Mouse (Mus musculus) stomach, embryonic 15.5 days (tissue): ENCODE results near the gene Cracr2a. TPM values are rescaled to one million over a fixed set of nuclear protein-coding genes. Genes with fewer than 3 reads are reported as not detected.
A peak's percentile ranks its signal among the peaks of the same experiment; 100 is the strongest.

Experiments used
- ATAC-seq: fragments of 200-750 bp; cut with Nextera tagmentation; 2 replicates; pipeline ENCODE4 v1.8.0; 2017; ENCODE audit warnings: low read depth, moderate number of reproducible peaks, moderate TSS enrichment; ENCODE audit not compliant: insufficient read depth, low FRiP score
- H3K27ac ChIP-seq: fragments of 300-500 bp; sonication (generic); 2 replicates; pipeline ENCODE4 v1.5.1; 2015; ENCODE audit warnings: mild to moderate bottlenecking, inconsistent platforms
- H3K27me3 ChIP-seq: fragments of 300-500 bp; sonication (generic); replicated peaks from 2 replicates; pipeline ENCODE4 v1.6.1; 2015; ENCODE audit warnings: inconsistent platforms
- H3K36me3 ChIP-seq: fragments of 300-500 bp; sonication (generic); 2 replicates; pipeline ENCODE4 v1.6.1; 2015; ENCODE audit warnings: inconsistent platforms
- H3K4me1 ChIP-seq: fragments of 300-500 bp; sonication (generic); 2 replicates; pipeline ENCODE4 v1.6.1; 2015; ENCODE audit warnings: inconsistent platforms
- H3K4me2 ChIP-seq: fragments of 300-500 bp; sonication (generic); 2 replicates; pipeline ENCODE4 v1.6.1; 2015; ENCODE audit warnings: mild to moderate bottlenecking, inconsistent platforms
- H3K4me3 ChIP-seq: fragments of 300-500 bp; sonication (generic); replicated peaks from 2 replicates; pipeline ENCODE4 v1.5.1; 2015; ENCODE audit warnings: inconsistent platforms
- H3K9ac ChIP-seq: fragments of 300-500 bp; sonication (generic); 2 replicates; pipeline ENCODE4 v1.6.1; 2015; ENCODE audit warnings: inconsistent platforms
- H3K9me3 ChIP-seq: fragments of 300-500 bp; sonication (generic); 2 replicates; pipeline ENCODE4 v1.6.1; 2016; ENCODE audit warnings: inconsistent platforms
- WGBS: fragments of 180-500 bp; shearing (Covaris S2); methylation state at CpG from one replicate; pipeline ENCODE4 v1.1.7; 2015; 5-methylcytosine and 5-hydroxymethylcytosine counted together
- polyA plus RNA-seq: library from polyadenylated mRNA; unstranded; fragments of >200 nt; fragmentation: Nextera tagmentation; extraction: Ambion mirVana; gene quantifications from 2 replicates; pipeline ENCODE4 v1.2.1, GENCODE M21; 2015

The Cracr2a gene
- polyA plus RNA-seq, 1 experiment from 2014 or later: 2.4 TPM

- WGBS: 52% methylated on average over 2 of the region's 2 CpGs
- no peaks in the 10 kb centered on the region for H3K36me3 ChIP-seq
- H3K4me3 ChIP-seq: no peak overlapping the region
- no peak overlapping the region for H3K9ac ChIP-seq
- H3K9me3 ChIP-seq: no peaks in the 10 kb centered on the region
- no peak overlapping the region for H3K27ac ChIP-seq
- H3K4me2 ChIP-seq: no peak overlapping the region
- H3K27me3 ChIP-seq: peaks cover 5% of the 10 kb centered on the region; the same call in 1 of the 2 replicates
- no peaks in the 10 kb centered on the region for H3K4me1 ChIP-seq
- ATAC-seq: no peak
Observed at GRCm38 (mm10) chr6:127538118-127538517, 23.0 kb upstream of the Cracr2a start.

- WGBS: 89% methylated on average over 4 of the region's 4 CpGs
Observed at GRCm38 (mm10) chr6:127539226-127539625, 21.9 kb upstream of the Cracr2a start.

GRCm38 (mm10) chr6:127539659-127540058 is 21.5 kb upstream of the Cracr2a start:
- H3K27me3 ChIP-seq: peaks cover 5% of the 10 kb centered on the region; the same call in 1 of the 2 replicates
- no peak for ATAC-seq
- H3K4me1 ChIP-seq: no peaks in the 10 kb centered on the region
- no peaks in the 10 kb centered on the region for H3K9me3 ChIP-seq
- no peak overlapping the region for H3K4me3 ChIP-seq
- H3K36me3 ChIP-seq: no peaks in the 10 kb centered on the region
- H3K9ac ChIP-seq: no peak overlapping the region
- 60% methylated on average over 5 of the region's 5 CpGs for WGBS
- H3K4me2 ChIP-seq: no peak overlapping the region
- no peak overlapping the region for H3K27ac ChIP-seq

More at GRCm38 (mm10) chr6:127539226-127539625, 21.9 kb upstream of the Cracr2a start:
- no peak overlapping the region for H3K27ac ChIP-seq
- no peak overlapping the region for H3K9ac ChIP-seq
- no peaks in the 10 kb centered on the region for H3K36me3 ChIP-seq
- H3K9me3 ChIP-seq: no peaks in the 10 kb centered on the region
- peaks cover 5% of the 10 kb centered on the region; the same call in 1 of the 2 replicates for H3K27me3 ChIP-seq
- no peak overlapping the region for H3K4me2 ChIP-seq
- H3K4me1 ChIP-seq: no peaks in the 10 kb centered on the region
- ATAC-seq: no peak
- no peak overlapping the region for H3K4me3 ChIP-seq

GRCm38 (mm10) chr6:127540517-127540916 is 20.6 kb upstream of the Cracr2a start:
- no peaks in the 10 kb centered on the region for H3K36me3 ChIP-seq
- no peak overlapping the region for H3K4me2 ChIP-seq
- H3K27me3 ChIP-seq: peaks cover 5% of the 10 kb centered on the region; the same call in 1 of the 2 replicates
- ATAC-seq: no peak
- no peak overlapping the region for H3K9ac ChIP-seq
- no peak overlapping the region for H3K4me3 ChIP-seq
- no peaks in the 10 kb centered on the region for H3K9me3 ChIP-seq
- no peaks in the 10 kb centered on the region for H3K4me1 ChIP-seq
- H3K27ac ChIP-seq: no peak overlapping the region
- 44% methylated on average over 4 of the region's 4 CpGs for WGBS

- Histone ChIP-seq H3K4me1 (no peaks in the 10 kb centered on the region), H3K27me3 (peaks cover 5% of the 10 kb centered on the region; the same call in 1 of the 2 replicates), H3K4me3 (no peak overlapping the region), H3K36me3 (no peaks in the 10 kb centered on the region), H3K4me2 (no peak overlapping the region), H3K9me3 (no peaks in the 10 kb centered on the region), H3K9ac (no peak overlapping the region), H3K27ac (no peak overlapping the region)
- 33% methylated on average over 18 of the region's 18 CpGs for WGBS
- 0 out of 2 replicates have a peak, but pooled peaks have one; percentile 58 for ATAC-seq
Observed at GRCm38 (mm10) chr6:127541617-127542374, 19.3 kb upstream of the Cracr2a start.

- Histone ChIP-seq H3K4me1 (no peaks in the 10 kb centered on the region), H3K36me3 (no peaks in the 10 kb centered on the region), H3K27me3 (no peaks in the 10 kb centered on the region), H3K4me2 (no peak overlapping the region), H3K9ac (no peak overlapping the region), H3K9me3 (no peaks in the 10 kb centered on the region), H3K4me3 (no peak overlapping the region), H3K27ac (no peak overlapping the region)
- 38% methylated on average over 4 of the region's 4 CpGs for WGBS
- peak; percentile 63; the same call in 1 of the 2 replicates for ATAC-seq
Observed at GRCm38 (mm10) chr6:127546676-127547075, 14.5 kb upstream of the Cracr2a start.

GRCm38 (mm10) chr6:127552940-127553339 is 8.2 kb upstream of the Cracr2a start:
- Histone ChIP-seq H3K27ac (no peak overlapping the region), H3K4me2 (no peak overlapping the region), H3K4me1 (no peaks in the 10 kb centered on the region), H3K36me3 (no peaks in the 10 kb centered on the region), H3K9me3 (no peaks in the 10 kb centered on the region), H3K4me3 (no peak overlapping the region), H3K9ac (no peak overlapping the region), H3K27me3 (no peaks in the 10 kb centered on the region)
- WGBS: 78% methylated on average over 4 of the region's 4 CpGs
- no peak for ATAC-seq

- 0 out of 2 replicates have a peak overlapping the region, but pooled peaks have one; percentile 5 for H3K27ac ChIP-seq
- H3K9ac ChIP-seq: no peak overlapping the region
- no peaks in the 10 kb centered on the region for H3K27me3 ChIP-seq
- no peak overlapping the region for H3K4me3 ChIP-seq
- no peaks in the 10 kb centered on the region for H3K4me1 ChIP-seq
- 50% methylated on average over 6 of the region's 6 CpGs for WGBS
- H3K9me3 ChIP-seq: no peaks in the 10 kb centered on the region
- H3K4me2 ChIP-seq: no peak overlapping the region
- no peak for ATAC-seq
- no peaks in the 10 kb centered on the region for H3K36me3 ChIP-seq
Observed at GRCm38 (mm10) chr6:127555553-127555952, 5.6 kb upstream of the Cracr2a start.

- Histone ChIP-seq H3K9ac (no peak overlapping the region), H3K4me1 (no peaks in the 10 kb centered on the region), H3K4me3 (peak overlapping the region; percentile 51), H3K36me3 (no peaks in the 10 kb centered on the region), H3K9me3 (no peaks in the 10 kb centered on the region), H3K4me2 (peak overlapping the region; percentile 89), H3K27me3 (no peaks in the 10 kb centered on the region), H3K27ac (peak overlapping the region; percentile 65; the same call in 1 of the 2 replicates)
- ATAC-seq: no peak
- 5% methylated on average over 7 of the region's 7 CpGs for WGBS
Observed at GRCm38 (mm10) chr6:127560872-127561230, 287 bp upstream of the Cracr2a start.

GRCm38 (mm10) chr6:127563511-127563910 is 2.4 kb downstream of the Cracr2a start:
- 58% methylated on average over 4 of the region's 4 CpGs for WGBS
- H3K27me3 ChIP-seq: no peaks in the 10 kb centered on the region
- no peaks in the 10 kb centered on the region for H3K4me1 ChIP-seq
- no peak overlapping the region for H3K4me3 ChIP-seq
- H3K36me3 ChIP-seq: no peaks in the 10 kb centered on the region
- no peak overlapping the region for H3K9ac ChIP-seq
- H3K9me3 ChIP-seq: no peaks in the 10 kb centered on the region
- no peak for ATAC-seq
- no peak overlapping the region for H3K27ac ChIP-seq
- H3K4me2 ChIP-seq: no peak overlapping the region

GRCm38 (mm10) chr6:127565951-127566732 is 5.0 kb downstream of the Cracr2a start:
- no peaks in the 10 kb centered on the region for H3K36me3 ChIP-seq
- H3K4me2 ChIP-seq: no peak overlapping the region
- ATAC-seq: no peak
- no peak overlapping the region for H3K9ac ChIP-seq
- 69% methylated on average over 7 of the region's 7 CpGs for WGBS
- H3K4me3 ChIP-seq: no peak overlapping the region
- no peaks in the 10 kb centered on the region for H3K9me3 ChIP-seq
- H3K27ac ChIP-seq: no peak overlapping the region
- H3K4me1 ChIP-seq: no peaks in the 10 kb centered on the region
- H3K27me3 ChIP-seq: no peaks in the 10 kb centered on the region
